Mouse (Mus musculus): ENCODE measurements around the gene Pepd.

DNA sequence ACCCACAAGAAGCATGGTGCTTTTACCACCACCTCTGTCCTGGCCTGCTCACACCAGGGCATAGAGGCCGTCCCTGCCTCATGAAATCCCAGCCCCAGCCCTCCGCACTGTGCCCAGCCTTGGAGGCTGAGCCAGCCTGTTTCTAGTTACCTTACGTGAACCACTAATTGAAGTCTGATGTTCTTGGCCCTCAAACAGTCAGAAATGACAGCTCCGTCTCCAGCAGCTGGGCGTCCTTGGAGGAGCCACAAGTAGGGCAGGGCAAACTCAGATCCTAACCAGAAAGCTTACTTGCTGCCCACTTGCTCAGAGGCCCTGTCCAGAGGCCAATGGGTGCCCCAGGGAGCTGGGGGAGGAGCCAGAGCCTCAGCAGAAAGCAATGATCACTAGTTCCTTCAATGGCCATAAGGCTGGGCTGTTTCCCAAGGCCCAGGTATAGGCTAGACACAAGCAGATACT is 130.6 kb downstream of the Pepd start:
- TF ChIP-seq CTCF (IDR thresholded peaks at IDR 0.05) (peak; percentile 33), EP300 (IDR thresholded peaks at IDR 0.05) (no peak)
